Mouse (Mus musculus): ENCODE results near the gene Akap8l.

Akap8l gene

GRCm38 (mm10) chr17:32317032-32317431, 33.4 kb downstream of the Akap8l start:
- DNase-seq: no peak

- DNase-seq: no peak
Measured at GRCm38 (mm10) chr17:32315560-32315959, 34.8 kb downstream of the Akap8l start.

- DNase-seq: no peak
Measured at GRCm38 (mm10) chr17:32313892-32314291, 36.5 kb downstream of the Akap8l start.

GRCm38 (mm10) chr17:32312801-32313200, 37.6 kb downstream of the Akap8l start:
- no peak for DNase-seq

- no peak for DNase-seq
Measured at GRCm38 (mm10) chr17:32307963-32308362, 42.4 kb downstream of the Akap8l start.

- no peak for DNase-seq
Measured at GRCm38 (mm10) chr17:32298125-32298524, 52.3 kb downstream of the Akap8l start.

GRCm38 (mm10) chr17:32295901-32296300, 54.5 kb downstream of the Akap8l start:
- DNase-seq: no peak

- no peak for DNase-seq
Measured at GRCm38 (mm10) chr17:32295160-32295559, 55.2 kb downstream of the Akap8l start.

GRCm38 (mm10) chr17:32285138-32285670, 65.2 kb downstream of the Akap8l start:
- DNase-seq: no peak

GRCm38 (mm10) chr17:32284262-32285137, 65.9 kb downstream of the Akap8l start, which contains the start of gene Brd4:
Brd4 (minus strand) TSS chr17:32284722.
- DNase-seq: peak; percentile 88 to 90

- peak; percentile 37 to 47 for DNase-seq
Measured at GRCm38 (mm10) chr17:32283771-32284221, 66.6 kb downstream of the Akap8l start.

GRCm38 (mm10) chr17:32283341-32283740, 67.1 kb downstream of the Akap8l start:
- DNase-seq: peak; percentile 11 to 18

- DNase-seq: peak in 1 of 2 experiments; percentile 28
Measured at GRCm38 (mm10) chr17:32281611-32282310, 68.6 kb downstream of the Akap8l start.

- DNase-seq: no peak
Measured at GRCm38 (mm10) chr17:32281126-32281525, 69.3 kb downstream of the Akap8l start.

GRCm38 (mm10) chr17:32280575-32280974, 69.8 kb downstream of the Akap8l start:
- no peak for DNase-seq

- DNase-seq: no peak
Measured at GRCm38 (mm10) chr17:32277201-32277600, 73.2 kb downstream of the Akap8l start.

GRCm38 (mm10) chr17:32275568-32275967, 74.8 kb downstream of the Akap8l start:
- no peak for DNase-seq
